Mouse (Mus musculus) gastrocnemius, adult 2 months (tissue): Measurements from ENCODE around the gene Vpreb2. TPM values are rescaled to one million over a fixed set of nuclear protein-coding genes. Genes with fewer than 3 reads are reported as not detected.
"Not testable (repeated sequence)": the region's sequence is repeated elsewhere in the genome, so short reads cannot be mapped to it uniquely, and the experiment has no call there.

Experiments
- DNase-seq: peaks from one replicate; pipeline ENCODE4 v3.0.0; 2022
- H3K27ac ChIP-seq: fragments of 200-600 bp; 2 replicates; pipeline ENCODE4 v1.8.1; 2022; ENCODE audit warnings: mild to moderate bottlenecking
- H3K4me3 ChIP-seq: fragments of 200-600 bp; 2 replicates; pipeline ENCODE4 v1.8.1; 2022; ENCODE audit warnings: mild to moderate bottlenecking, moderate library complexity
- CTCF ChIP-seq: fragments of 200-600 bp; IDR thresholded peaks from 2 replicates; pipeline ENCODE4 v1.8.1; 2022; ENCODE audit warnings: antibody characterized with exemption, mild to moderate bottlenecking, moderate library complexity
- intact Hi-C: fragments of 180-260 bp; cut with DNase I; formaldehyde crosslinking; loops from one replicate; pipeline ENCODE4 v1.15.1; 2025
- total RNA-seq, 2 experiments: library from RNA; stranded (reverse); gene quantifications; 2 replicates each; pipeline ENCODE4 v1.2.3; 2021

Gene Vpreb2
- total RNA-seq, 2 experiments from 2014 or later: not detected

- no peak for TF ChIP-seq CTCF
- intact Hi-C loops: no loop called here
- Histone ChIP-seq H3K27ac (no peak overlapping the region), H3K4me3 (no peak overlapping the region)
- DNase-seq: no peak
Measured at GRCm38 (mm10) chr16:17951618-17952017, 28.6 kb upstream of the Vpreb2 start.

GRCm38 (mm10) chr16:17956052-17956638 is 24.1 kb upstream of the Vpreb2 start:
- intact Hi-C loops, H3K27ac ChIP-seq, DNase-seq, H3K4me3 ChIP-seq: not testable (repeated sequence)

- no peak overlapping the region for H3K27ac ChIP-seq
- TF ChIP-seq CTCF: no peak
- no peak overlapping the region for H3K4me3 ChIP-seq
- no peak for DNase-seq
- intact Hi-C loops: no loop called here
Measured at GRCm38 (mm10) chr16:17962091-17962490, 18.1 kb upstream of the Vpreb2 start.

- H3K4me3 ChIP-seq: no peak overlapping the region
- no peak for TF ChIP-seq CTCF
- DNase-seq: no peak
- intact Hi-C loops: no loop called here
- H3K27ac ChIP-seq: no peak overlapping the region
Measured at GRCm38 (mm10) chr16:17971853-17972252, 8.4 kb upstream of the Vpreb2 start.

GRCm38 (mm10) chr16:17977840-17978239 is 2.4 kb upstream of the Vpreb2 start:
- H3K27ac ChIP-seq, DNase-seq, intact Hi-C loops, H3K4me3 ChIP-seq: not testable (repeated sequence)

- TF ChIP-seq CTCF: no peak
- Histone ChIP-seq H3K27ac (no peak overlapping the region), H3K4me3 (no peak overlapping the region)
- intact Hi-C loops: no loop called here
- no peak for DNase-seq
Measured at GRCm38 (mm10) chr16:17983201-17983600, 3.0 kb downstream of the Vpreb2 start.

GRCm38 (mm10) chr16:17984231-17984630 is 4.0 kb downstream of the Vpreb2 start:
- no peak overlapping the region for H3K27ac ChIP-seq
- H3K4me3 ChIP-seq: no peak overlapping the region
- no peak for TF ChIP-seq CTCF
- no peak for DNase-seq
- intact Hi-C loops: no loop called here

- H3K27ac ChIP-seq: no peak overlapping the region
- H3K4me3 ChIP-seq: no peak overlapping the region
- TF ChIP-seq CTCF: no peak
- intact Hi-C loops: no loop called here
- no peak for DNase-seq
Measured at GRCm38 (mm10) chr16:17985078-17985477, 4.8 kb downstream of the Vpreb2 start.

GRCm38 (mm10) chr16:17986456-17987132 is 6.4 kb downstream of the Vpreb2 start:
- Histone ChIP-seq H3K4me3 (no peak overlapping the region), H3K27ac (no peak overlapping the region)
- intact Hi-C loops: loop anchor here (1.0 kb wide), 1 partner anchor 75 kb away; the partner anchor contains the start of gene Ess2
- peak; percentile 88 for TF ChIP-seq CTCF
- peak; percentile 56 for DNase-seq

- intact Hi-C loops: no loop called here
- no peak overlapping the region for H3K4me3 ChIP-seq
- DNase-seq: no peak
- no peak for TF ChIP-seq CTCF
- H3K27ac ChIP-seq: no peak overlapping the region
Measured at GRCm38 (mm10) chr16:17987703-17988102, 7.5 kb downstream of the Vpreb2 start.

- H3K4me3 ChIP-seq, H3K27ac ChIP-seq, DNase-seq, intact Hi-C loops: not testable (repeated sequence)
Measured at GRCm38 (mm10) chr16:17992321-17992720, 12.1 kb downstream of the Vpreb2 start.

GRCm38 (mm10) chr16:17999668-18000067 is 19.4 kb downstream of the Vpreb2 start:
- intact Hi-C loops: no loop called here
- Histone ChIP-seq H3K27ac (no peak overlapping the region), H3K4me3 (no peak overlapping the region)
- DNase-seq: no peak
- no peak for TF ChIP-seq CTCF

- Histone ChIP-seq H3K27ac (no peak overlapping the region), H3K4me3 (no peak overlapping the region)
- intact Hi-C loops: no loop called here
- no peak for DNase-seq
- TF ChIP-seq CTCF: no peak
Measured at GRCm38 (mm10) chr16:18004589-18004988, 24.4 kb downstream of the Vpreb2 start.

- Histone ChIP-seq H3K4me3 (no peak overlapping the region), H3K27ac (no peak overlapping the region)
- intact Hi-C loops: no loop called here
- no peak for DNase-seq
- no peak for TF ChIP-seq CTCF
Measured at GRCm38 (mm10) chr16:18007083-18007482, 26.9 kb downstream of the Vpreb2 start.
